Mouse (Mus musculus) G1E-ER4 (cell line): ENCODE data around the gene Mark4. TPM values are rescaled to one million over a fixed set of nuclear protein-coding genes. Genes with fewer than 3 reads are reported as not detected.

Source experiments
- GATA1 ChIP-seq: IDR thresholded peaks from one replicate; pipeline ENCODE4 v1.8.0; 2012; ENCODE audit warnings: low read length, inconsistent platforms
- polyA plus RNA-seq: library from polyadenylated mRNA; stranded (reverse); fragments of >175 nt; gene quantifications from 2 replicates; pipeline ENCODE4 v1.2.3, GENCODE M21; 2012

Gene Mark4
- polyA plus RNA-seq, 1 experiment = 67.8 TPM

GRCm38 (mm10) chr7:19459144-19459870, 686 bp upstream of the Mark4 start:
- TF ChIP-seq GATA1 = no peak

GRCm38 (mm10) chr7:19458072-19458486, 542 bp downstream of the Mark4 start:
- no peak for TF ChIP-seq GATA1

GRCm38 (mm10) chr7:19457414-19458071, 1.1 kb downstream of the Mark4 start:
- no peak for TF ChIP-seq GATA1

- no peak for TF ChIP-seq GATA1
Observed at GRCm38 (mm10) chr7:19456628-19457027, 2.0 kb downstream of the Mark4 start.

GRCm38 (mm10) chr7:19455819-19456495, 2.7 kb downstream of the Mark4 start:
- no peak for TF ChIP-seq GATA1

GRCm38 (mm10) chr7:19455186-19455585, 3.4 kb downstream of the Mark4 start:
- no peak for TF ChIP-seq GATA1

- TF ChIP-seq GATA1 = no peak
Observed at GRCm38 (mm10) chr7:19449165-19449564, 9.5 kb downstream of the Mark4 start.

- TF ChIP-seq GATA1 = no peak
Observed at GRCm38 (mm10) chr7:19447689-19448088, 10.9 kb downstream of the Mark4 start.

- no peak for TF ChIP-seq GATA1
Observed at GRCm38 (mm10) chr7:19444801-19445200, 13.8 kb downstream of the Mark4 start.

GRCm38 (mm10) chr7:19443344-19443743, 15.3 kb downstream of the Mark4 start:
- no peak for TF ChIP-seq GATA1

GRCm38 (mm10) chr7:19441448-19442091, 17.1 kb downstream of the Mark4 start:
- no peak for TF ChIP-seq GATA1

- no peak for TF ChIP-seq GATA1
Observed at GRCm38 (mm10) chr7:19437048-19437447, 21.6 kb downstream of the Mark4 start.

GRCm38 (mm10) chr7:19436276-19436675, 22.3 kb downstream of the Mark4 start:
- no peak for TF ChIP-seq GATA1

- no peak for TF ChIP-seq GATA1
Observed at GRCm38 (mm10) chr7:19432475-19432874, 26.1 kb downstream of the Mark4 start.

GRCm38 (mm10) chr7:19430402-19430801, 28.2 kb downstream of the Mark4 start:
- TF ChIP-seq GATA1 = no peak

GRCm38 (mm10) chr7:19429726-19430125, 28.9 kb downstream of the Mark4 start:
- TF ChIP-seq GATA1 = no peak
